Mouse (Mus musculus) CD8-positive naive resting alpha-beta T cell, adult 2 months (primary cell): ENCODE measurements around the gene H60b.
"Not testable (repeated sequence)": the region's sequence is repeated elsewhere in the genome, so short reads cannot be mapped to it uniquely, and the experiment has no call there.

Experiments
- DNase-seq, 2 experiments: peaks; one replicate each; pipeline ENCODE4 v3.0.0; 2022; ENCODE audit warnings: low read depth in 2 of 2, low spot score in 2 of 2

H60b gene

DNA sequence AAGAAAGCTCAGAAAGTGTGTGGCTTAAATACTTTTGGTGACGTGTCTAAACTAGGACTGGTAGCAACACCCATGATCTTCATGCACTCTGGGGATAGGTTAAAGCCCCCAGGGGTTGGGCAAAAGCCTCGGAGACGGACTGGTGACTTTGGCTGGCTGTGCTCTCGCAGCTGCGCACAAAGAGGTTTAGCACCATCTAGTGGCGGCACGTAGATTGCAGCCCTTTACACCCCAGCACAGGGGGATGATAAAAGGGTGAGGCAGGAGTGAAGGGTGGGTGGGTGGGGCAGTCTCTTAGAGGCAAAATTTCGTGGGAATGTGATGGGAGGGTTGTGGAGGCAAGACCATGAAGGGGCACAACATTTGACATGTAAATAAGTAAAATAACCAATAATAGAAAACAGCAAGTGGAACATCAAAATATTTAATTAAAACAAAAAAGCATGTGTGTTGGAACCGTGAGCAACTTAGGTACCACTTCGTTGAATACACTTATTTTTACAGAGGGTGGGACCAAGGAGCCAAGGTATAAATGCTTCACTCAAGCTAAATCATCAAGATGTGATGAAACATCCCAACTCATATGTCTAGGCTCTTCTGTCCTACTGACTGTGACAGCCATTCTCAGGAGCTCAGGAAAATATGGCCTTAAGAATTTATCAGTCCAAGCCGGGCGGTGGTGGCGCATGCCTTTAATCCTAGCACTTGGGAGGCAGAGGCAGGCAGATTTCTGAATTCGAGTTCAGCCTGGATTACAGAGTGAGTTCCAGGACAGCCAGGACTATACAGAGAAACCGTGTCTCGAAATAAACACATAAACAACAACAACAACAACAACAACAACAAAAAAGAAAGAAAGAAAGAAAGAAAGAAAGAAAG is 5.6 kb downstream of the H60b start:
- peak; percentile 76 to 77 for DNase-seq

GRCm38 (mm10) chr10:22165328-22166003 is 7.1 kb downstream of the H60b start:
- DNase-seq: not testable (repeated sequence)

- DNase-seq: not testable (repeated sequence)
Observed at GRCm38 (mm10) chr10:22166025-22166424, 7.6 kb downstream of the H60b start.

GRCm38 (mm10) chr10:22167061-22167460 is 8.7 kb downstream of the H60b start:
- not testable (repeated sequence) for DNase-seq

DNA sequence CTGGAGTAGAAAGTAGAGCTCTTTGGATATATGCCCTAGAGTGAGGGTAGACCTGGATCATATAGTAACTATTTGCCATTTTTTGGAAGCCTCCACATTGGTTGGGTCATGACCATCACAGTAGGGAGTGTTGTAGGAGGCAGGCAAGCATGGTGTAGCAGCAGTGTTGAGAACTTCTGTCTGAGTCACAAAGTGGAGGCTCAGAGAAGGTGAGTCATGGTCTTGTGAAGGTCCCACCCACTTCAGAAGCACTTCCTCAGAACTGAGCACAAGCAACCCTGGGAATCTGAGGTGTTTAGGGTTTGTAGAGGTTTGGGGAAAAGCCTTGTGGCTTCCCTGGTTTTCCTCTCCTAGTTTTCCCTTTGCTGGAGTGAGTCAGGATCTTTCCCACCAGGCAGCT is 10.7 kb downstream of the H60b start:
- DNase-seq: not testable (repeated sequence)

- DNase-seq: not testable (repeated sequence)
Observed at GRCm38 (mm10) chr10:22172431-22173334, 14.3 kb downstream of the H60b start.

DNA sequence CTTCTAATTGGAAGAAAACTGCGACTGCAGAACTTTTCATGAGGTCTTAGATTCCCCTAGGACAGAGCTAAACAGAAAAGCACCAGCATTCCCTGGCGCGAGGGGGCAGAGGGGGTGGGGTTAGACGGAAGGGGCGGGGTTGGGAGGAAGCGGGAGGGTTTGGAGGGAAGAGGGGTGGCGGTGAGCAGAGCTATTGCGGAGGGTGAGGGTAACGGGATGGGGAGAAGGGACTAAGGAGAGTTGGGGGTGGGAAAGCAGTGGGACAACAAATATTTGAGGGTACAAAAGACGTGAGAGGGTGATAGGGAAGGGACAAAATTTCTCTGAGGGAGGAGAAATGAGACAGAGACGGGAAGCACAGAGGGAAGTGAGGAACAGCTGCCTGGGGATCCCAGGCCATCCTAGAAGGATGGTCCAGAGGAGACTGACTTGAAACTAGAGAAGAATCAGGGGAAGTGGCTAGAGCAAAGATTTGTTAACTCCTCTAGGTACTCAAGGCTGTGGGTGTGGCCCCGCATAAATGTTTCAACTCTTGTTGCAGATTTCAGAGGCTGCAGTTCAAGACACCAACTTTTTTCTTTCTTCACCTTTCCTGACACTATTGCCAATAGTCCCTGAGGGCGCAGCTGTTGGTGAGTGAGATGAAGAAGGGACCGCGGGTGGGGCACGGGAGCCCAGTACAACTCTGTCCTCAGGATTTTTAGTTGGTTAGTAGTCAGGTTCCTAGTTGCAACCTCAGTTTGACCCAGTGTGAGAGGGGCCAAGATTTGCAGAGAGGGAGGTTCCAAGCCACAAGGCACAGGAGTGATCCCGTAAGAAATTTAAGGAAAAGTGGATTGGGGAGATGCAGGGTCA is 15.2 kb downstream of the H60b start:
- DNase-seq: not testable (repeated sequence)

DNA sequence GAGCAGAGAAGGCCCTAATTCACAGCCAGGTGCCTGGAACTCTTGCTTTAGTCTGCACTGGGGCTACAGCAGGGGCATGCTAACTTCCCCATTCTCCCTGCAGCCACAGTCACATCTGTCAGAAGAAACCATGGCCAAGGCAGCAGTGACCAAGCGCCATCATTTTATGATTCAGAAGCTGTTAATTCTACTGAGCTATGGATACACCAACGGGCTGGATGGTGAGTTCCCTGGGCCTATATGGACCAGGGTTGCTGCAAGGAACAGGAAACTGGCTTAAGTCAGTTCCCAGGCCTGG is 15.8 kb downstream of the H60b start:
- not testable (repeated sequence) for DNase-seq

DNA sequence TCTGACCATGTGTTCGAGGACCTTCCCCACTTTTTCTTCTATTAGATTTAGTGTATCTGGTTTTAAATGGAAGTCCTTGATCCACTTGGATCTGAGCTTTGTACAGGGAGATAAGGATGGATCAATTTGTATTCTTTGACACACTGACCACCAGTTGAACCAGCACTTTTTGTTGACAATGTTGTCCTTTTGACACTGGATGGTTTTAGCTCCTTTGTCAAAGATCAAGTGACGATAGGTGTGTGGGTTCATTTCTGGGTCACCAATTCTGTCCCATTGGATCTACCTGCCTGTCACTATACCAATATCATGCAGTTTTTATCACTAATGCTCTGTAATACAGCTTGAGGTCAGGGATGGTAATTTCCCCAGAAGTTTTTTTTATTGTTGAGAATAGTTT is 18.1 kb downstream of the H60b start:
- not testable (repeated sequence) for DNase-seq

- not testable (repeated sequence) for DNase-seq
Observed at GRCm38 (mm10) chr10:22191035-22191434, 32.6 kb downstream of the H60b start.

- not testable (repeated sequence) for DNase-seq
Observed at GRCm38 (mm10) chr10:22201352-22201751, 43.0 kb downstream of the H60b start.

GRCm38 (mm10) chr10:22202784-22203583 is 44.6 kb downstream of the H60b start:
- not testable (repeated sequence) for DNase-seq

DNA sequence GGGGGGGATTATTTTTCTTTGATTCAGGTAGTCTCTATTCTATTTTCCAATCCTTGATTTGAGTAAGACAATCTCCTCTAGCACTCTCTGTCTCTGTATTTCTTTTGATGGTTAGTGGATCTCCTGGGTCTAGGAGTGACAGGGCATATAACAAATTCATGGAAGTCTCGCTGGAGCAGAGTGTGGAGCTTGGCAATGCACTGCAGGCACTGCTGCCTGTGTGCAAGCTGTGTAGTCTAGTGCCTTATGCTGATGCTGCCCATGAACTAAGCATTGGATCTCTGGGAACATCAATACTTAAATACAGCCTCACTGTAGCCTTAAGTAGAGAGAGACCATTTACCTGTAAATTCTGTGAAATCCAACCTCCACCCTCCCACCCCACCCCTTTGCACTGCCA is 48.1 kb downstream of the H60b start:
- DNase-seq: not testable (repeated sequence)

GRCm38 (mm10) chr10:22212012-22212696 is 53.8 kb downstream of the H60b start:
- DNase-seq: peak in 1 of 2 experiments; percentile 21

DNA sequence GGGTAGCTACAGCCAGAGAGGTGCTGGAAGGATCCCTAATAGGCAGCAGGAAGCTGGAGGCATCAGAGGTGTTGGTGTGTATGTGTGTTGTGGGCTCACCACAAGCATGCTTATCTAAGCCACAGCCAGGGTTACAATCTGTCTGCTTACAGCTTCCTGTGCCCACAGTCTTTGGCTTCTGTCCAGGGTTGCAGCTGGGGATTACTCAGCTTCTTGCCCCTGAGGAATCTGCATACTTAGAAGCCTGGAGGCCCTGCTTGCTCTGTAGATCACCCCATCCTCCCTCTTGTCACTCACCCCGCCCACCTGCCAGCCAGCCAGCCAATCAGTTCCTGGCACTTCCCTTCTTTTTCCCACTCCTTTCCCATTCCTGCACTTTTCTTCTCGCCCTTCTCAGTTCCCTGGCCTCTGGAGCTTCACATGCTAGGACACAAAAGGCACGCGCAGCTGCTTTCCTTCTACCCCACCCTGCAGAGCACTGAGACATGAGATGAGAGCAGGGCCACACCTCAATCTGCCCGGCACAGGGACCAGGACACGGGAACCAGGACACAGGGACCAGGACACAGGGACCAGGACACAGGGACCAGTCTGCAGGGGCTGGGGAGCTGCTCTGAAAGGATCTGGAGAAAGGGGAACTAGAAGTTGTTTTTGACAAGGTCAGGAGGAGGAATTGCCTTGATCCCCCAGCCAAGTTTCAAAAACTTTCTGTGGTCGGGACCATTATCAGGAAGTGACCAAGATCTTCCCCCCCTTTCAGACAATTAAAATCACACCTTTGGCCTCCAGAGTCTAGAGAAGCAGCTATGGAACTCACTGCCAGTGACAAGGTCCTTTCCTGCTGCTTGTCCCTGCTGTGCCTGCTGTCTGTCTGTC is 65.3 kb downstream of the H60b start:
- DNase-seq: peak in 1 of 2 experiments; percentile 35

- DNase-seq: no peak
Observed at GRCm38 (mm10) chr10:22265060-22265459, 106.7 kb downstream of the H60b start.

DNA sequence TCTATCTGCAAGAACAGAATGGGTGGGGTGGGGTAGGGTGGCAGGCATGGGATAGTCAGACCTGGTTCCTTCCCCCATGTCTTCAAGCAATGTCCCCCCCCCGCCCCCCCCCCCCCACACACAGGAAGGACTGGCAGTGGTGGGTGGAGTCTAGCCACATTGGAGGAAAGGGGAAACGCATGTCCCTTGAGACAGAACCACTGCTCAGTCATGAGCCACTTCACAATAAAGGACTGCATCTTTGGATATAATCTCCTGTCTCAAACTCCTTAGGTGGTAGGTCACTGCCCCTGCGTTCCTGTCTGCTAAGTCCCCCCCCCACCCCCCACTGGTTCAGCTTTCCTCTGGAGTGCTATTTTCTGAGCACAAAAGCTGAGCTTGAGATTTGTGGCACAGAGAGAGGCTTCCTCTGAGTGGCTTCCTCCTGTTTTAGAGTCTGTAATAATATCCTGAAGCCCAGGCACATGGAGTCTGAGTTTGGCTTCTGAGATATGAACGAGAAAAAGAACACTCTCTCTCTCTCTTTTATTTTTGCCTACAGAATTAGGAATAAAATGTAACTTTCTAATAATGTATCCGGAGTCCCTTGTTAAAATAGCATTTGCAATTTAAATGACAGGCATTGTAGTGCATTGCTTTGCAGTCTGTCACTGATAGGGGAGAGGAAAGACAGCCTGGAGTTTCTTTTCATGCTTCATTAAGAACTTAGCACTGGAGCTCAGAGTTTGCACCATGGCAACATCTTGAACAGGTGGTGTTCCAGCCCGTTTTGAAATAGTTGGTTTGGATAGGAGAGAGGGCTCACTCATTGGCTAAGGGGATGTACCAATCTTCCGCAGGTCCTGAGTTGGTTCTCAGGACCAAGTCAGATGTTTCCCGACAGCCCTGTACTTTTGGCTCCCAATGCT is 112.7 kb downstream of the H60b start:
- not testable (repeated sequence) for DNase-seq
